Mouse (Mus musculus) C3H10T1/2 (cell line): Measurements from ENCODE around the gene Lin28a. TPM values are rescaled to one million over a fixed set of nuclear protein-coding genes. Genes with fewer than 3 reads are reported as not detected.

ENCODE experiments used
- polyA plus RNA-seq, 2 experiments: library from polyadenylated mRNA; unstranded; fragments of >200 nt; fragmentation: generic; extraction: Trizol; gene quantifications; one replicate each; pipeline ENCODE4 v1.2.1; 2012; ENCODE audit warnings: missing spikeins in 2 of 2

Lin28a gene
- not detected for polyA plus RNA-seq

GRCm38 (mm10) chr4:134018779-134019145 is at the start of gene Lin28a:
Gene Lin28a, minus strand, starts transcription at chr4:134018841.

DNA sequence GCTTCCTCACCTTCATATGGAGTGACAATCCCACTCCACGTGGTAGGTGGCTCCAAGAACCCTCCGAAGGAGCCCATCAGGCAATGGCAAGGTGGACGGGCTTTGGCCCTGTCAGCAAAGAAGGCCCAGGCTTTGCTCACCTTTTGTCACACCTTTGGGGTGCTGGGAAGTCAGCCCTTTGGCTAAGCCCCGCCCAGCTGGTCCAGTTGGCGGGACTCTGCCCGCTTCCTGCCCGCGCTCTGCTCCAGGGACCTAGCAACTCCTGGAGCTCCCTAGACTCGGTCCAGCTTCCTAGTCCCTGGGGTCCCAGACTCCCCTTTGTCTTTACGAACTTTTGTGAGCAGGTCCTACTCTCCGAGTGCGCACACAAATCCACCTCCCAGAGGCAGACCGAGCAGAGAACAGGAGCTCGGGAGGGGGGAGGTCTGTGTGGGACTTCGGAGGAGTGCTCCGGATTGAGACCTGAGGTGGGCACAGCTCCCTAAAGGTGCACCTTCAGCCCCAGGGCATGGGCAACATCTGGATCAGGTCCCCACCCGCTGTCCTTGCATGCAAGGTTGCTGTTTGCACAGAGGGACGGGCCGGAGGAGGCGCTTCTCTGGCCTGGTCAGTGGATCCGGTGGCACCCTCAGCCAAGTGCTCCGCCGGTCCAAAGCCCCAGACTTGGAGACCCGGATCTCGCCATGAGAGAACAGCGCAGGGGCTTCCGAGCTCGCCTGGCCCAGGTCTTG is 41.7 kb upstream of the Lin28a start, which contains the start of gene Crybg2:
Gene Crybg2 (plus strand): TSS at position 681 of the 731 bp plus-strand sequence.

GRCm38 (mm10) chr4:134053538-134053937 is 34.9 kb upstream of the Lin28a start, which contains the start of gene Zfp683:
Gene Zfp683, plus strand, starts transcription at chr4:134053838.

DNA sequence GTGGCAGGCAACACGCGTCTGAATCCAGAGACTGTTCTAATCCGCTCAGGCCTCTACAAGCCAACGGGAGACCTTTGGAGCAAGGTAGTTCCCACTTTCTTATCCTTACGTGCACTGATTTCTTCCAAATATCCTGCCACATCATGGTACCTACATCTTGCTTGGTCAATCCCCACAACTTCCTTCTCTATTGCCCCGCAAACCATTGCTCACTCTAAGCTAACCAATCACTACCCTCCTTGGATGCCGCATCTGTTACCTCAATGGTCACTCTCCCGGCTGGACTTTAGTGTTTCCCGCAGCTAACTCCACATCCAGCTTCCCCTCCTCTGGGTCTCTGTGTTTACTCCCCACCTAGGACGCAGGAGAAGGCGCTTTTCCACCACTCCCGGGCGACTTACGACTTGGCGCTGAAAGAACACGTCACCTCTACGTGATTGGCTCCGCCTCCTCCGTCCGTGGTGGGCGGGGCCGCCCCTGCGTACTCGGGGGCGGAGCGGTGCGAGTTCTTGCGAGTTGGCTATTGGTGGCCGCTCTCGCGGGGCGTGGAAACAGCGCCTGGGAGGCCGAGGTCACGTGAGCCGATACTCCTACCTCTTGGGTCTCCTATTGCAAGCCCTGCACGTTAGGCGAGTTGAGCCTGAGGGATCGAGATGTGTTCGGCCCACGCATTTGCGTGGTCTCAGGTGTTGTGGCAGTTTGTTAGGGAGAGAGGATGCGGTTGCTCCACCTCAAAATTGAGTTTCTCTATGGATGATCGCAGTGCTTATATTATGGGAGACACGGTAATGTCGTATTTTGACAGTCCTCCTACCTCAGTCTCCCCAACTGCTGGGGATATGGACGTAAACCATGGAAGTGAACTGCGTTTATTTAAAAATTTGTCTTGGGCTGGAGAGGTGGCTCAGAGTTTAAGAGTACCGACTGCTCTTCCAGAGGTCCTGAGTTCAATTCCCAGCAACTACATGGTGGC is 17.9 kb downstream of the Lin28a start, which contains the start of gene Dhdds:
Gene Dhdds (minus strand): TSS at position 453 of the 973 bp plus-strand sequence.

DNA sequence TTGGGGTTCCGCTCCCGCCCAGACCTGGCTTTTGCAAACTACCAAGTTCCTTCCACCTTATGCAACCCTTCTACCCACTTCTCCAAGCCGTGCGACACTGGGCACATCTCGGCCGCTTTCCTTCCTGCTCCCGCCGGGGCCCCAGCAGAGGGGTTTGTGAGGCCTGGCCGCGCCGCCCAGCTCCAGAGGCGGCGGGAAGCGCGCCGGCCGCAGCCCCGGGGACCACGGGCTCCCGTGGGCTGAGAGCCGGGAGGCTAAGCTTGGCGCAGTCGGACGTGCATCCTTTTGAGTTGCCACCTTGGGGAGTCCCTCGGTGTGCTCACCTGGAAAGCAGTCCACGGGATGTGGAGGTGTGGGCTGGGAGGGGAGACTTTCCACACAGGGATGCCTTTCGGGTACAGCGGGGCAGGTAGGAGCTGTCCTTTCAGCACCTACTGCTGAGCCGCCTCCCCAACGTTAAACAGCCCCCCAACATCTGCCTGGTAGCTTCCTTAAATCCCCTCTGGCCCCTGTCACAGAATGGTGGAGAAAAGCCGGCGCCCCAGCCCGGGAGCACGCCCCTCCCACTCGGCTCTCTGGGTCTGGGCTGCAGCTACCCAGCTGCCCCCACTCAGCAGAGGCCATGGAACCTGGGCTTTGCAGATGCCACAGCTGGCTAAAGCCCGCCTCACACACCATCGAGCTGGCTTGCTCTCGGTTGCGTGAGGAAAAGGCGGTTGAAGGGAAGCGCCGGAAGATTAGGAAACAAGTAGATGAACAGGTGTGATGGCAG is 50.3 kb downstream of the Lin28a start, which contains the start of gene Hmgn2:
Gene Hmgn2 (minus strand): TSS at position 501 of the 772 bp plus-strand sequence.

Other genes starting within 250 kb of the Lin28a start
- 1 to 10 TPM; 1.6 to 2.6 TPM for gene Rps6ka1, start 131.0 kb downstream of the Lin28a start, polyA plus RNA-seq
- gene Hmgn2, start 50.2 kb downstream of the Lin28a start, polyA plus RNA-seq, result 100 to 1,000 TPM in 1 of 2 experiments, 10 to 100 TPM in 1; 78.4 to 305 TPM
- 10 to 100 TPM; 29.7 to 30.1 TPM for gene Dhdds, start 17.9 kb downstream of the Lin28a start, polyA plus RNA-seq
- gene Zfp683, start 35.0 kb upstream of the Lin28a start, polyA plus RNA-seq, result not detected
- gene Crybg2, start 42.0 kb upstream of the Lin28a start, polyA plus RNA-seq, result not detected
- gene Cd52, start 76.2 kb upstream of the Lin28a start, polyA plus RNA-seq, result not detected
- 1 to 10 TPM; 3.0 to 7.1 TPM for gene Ubxn11, start 83.7 kb upstream of the Lin28a start, polyA plus RNA-seq
- gene Sh3bgrl3, start 109.9 kb upstream of the Lin28a start, polyA plus RNA-seq, result 100 to 1,000 TPM; 390 to 719 TPM
- 1 to 10 TPM; 1.4 to 6.1 TPM for gene Cep85, start 168.3 kb upstream of the Lin28a start, polyA plus RNA-seq
- not detected for gene Gm7534, start 184.2 kb upstream of the Lin28a start, polyA plus RNA-seq
- not detected for gene Catsper4, start 208.5 kb upstream of the Lin28a start, polyA plus RNA-seq
- under 1 TPM; 0.20 to 0.53 TPM for gene Cnksr1, start 219.6 kb upstream of the Lin28a start, polyA plus RNA-seq
- gene E130218I03Rik, start 224.8 kb upstream of the Lin28a start, polyA plus RNA-seq, result 10 to 100 TPM in 1 of 2 experiments, under 1 TPM in 1; 0.70 to 21.0 TPM
- gene Zfp593, start 226.8 kb upstream of the Lin28a start, polyA plus RNA-seq, result 10 to 100 TPM; 13.5 to 31.5 TPM
- gene Gm30191, start 228.1 kb upstream of the Lin28a start, polyA plus RNA-seq, result not detected
- under 1 TPM in 1 of 2 experiments, not detected in 1; 0.11 TPM for gene Grrp1, start 235.3 kb upstream of the Lin28a start, polyA plus RNA-seq